Mouse (Mus musculus) forebrain, embryonic 15.5 days (tissue): ENCODE measurements at regions not wholly inside any gene's neighbourhood (a gene's known extent, or its start where the extent isn't known, plus 50 kb on each side); places are given as distances from the start of the nearest gene placed in this dataset.
"Not testable (repeated sequence)": the region's sequence is repeated elsewhere in the genome, so short reads cannot be mapped to it uniquely, and the experiment has no call there.

ENCODE experiments used
- ATAC-seq: fragments of 200-750 bp; cut with Nextera tagmentation; replicated peaks from 2 replicates; pipeline ENCODE4 v1.8.0; 2017; ENCODE audit warnings: mild to moderate bottlenecking, moderate TSS enrichment, moderate library complexity
- H3K27ac ChIP-seq: fragments of 300-500 bp; sonication (generic); replicated peaks from 2 replicates; pipeline ENCODE4 v1.5.1; 2015; ENCODE audit warnings: mild to moderate bottlenecking, inconsistent platforms
- H3K27me3 ChIP-seq: fragments of 300-500 bp; sonication (generic); 2 replicates; pipeline ENCODE4 v1.6.1; 2015; ENCODE audit warnings: inconsistent platforms
- H3K36me3 ChIP-seq: fragments of 300-500 bp; sonication (generic); 2 replicates; pipeline ENCODE4 v1.6.1; 2015; ENCODE audit warnings: mild to moderate bottlenecking, inconsistent platforms
- H3K4me1 ChIP-seq: fragments of 300-500 bp; sonication (generic); 2 replicates; pipeline ENCODE4 v1.6.1; 2015; ENCODE audit warnings: inconsistent platforms
- H3K4me2 ChIP-seq: fragments of 300-500 bp; sonication (generic); replicated peaks from 2 replicates; pipeline ENCODE4 v1.6.1; 2015; ENCODE audit warnings: mild to moderate bottlenecking, inconsistent platforms
- H3K4me3 ChIP-seq: fragments of 300-500 bp; sonication (generic); 2 replicates; pipeline ENCODE4 v1.5.1; 2015; ENCODE audit warnings: mild to moderate bottlenecking, inconsistent platforms
- H3K9ac ChIP-seq: fragments of 300-500 bp; sonication (generic); replicated peaks from 2 replicates; pipeline ENCODE4 v1.6.1; 2015; ENCODE audit warnings: mild to moderate bottlenecking, inconsistent platforms
- H3K9me3 ChIP-seq: fragments of 300-500 bp; sonication (generic); 2 replicates; pipeline ENCODE4 v1.6.1; 2016; ENCODE audit warnings: inconsistent platforms
- WGBS: fragments of 180-500 bp; shearing (Covaris S2); methylation state at CpG from one replicate; pipeline ENCODE4 v1.1.7; 2015; ENCODE audit warnings: mixed read lengths; 5-methylcytosine and 5-hydroxymethylcytosine counted together

- Histone ChIP-seq H3K4me2 (no peak overlapping the region), H3K4me1 (no peaks in the 10 kb centered on the region), H3K27me3 (no peaks in the 10 kb centered on the region), H3K9me3 (no peaks in the 10 kb centered on the region), H3K36me3 (no peaks in the 10 kb centered on the region), H3K4me3 (no peak overlapping the region), H3K27ac (no peak overlapping the region), H3K9ac (no peak overlapping the region)
- WGBS, result 35% methylated on average over 3 of the region's 3 CpGs
- no peak for ATAC-seq
Observed at GRCm38 (mm10) chr7:137963470-137964095, 433.9 kb downstream of the Tcerg1l start.

- H3K27ac ChIP-seq, result no peak overlapping the region
- ATAC-seq, result no peak
- H3K27me3 ChIP-seq, result no peaks in the 10 kb centered on the region
- H3K9me3 ChIP-seq, result no peaks in the 10 kb centered on the region
- no peak overlapping the region for H3K4me3 ChIP-seq
- no peak overlapping the region for H3K9ac ChIP-seq
- H3K4me2 ChIP-seq, result no peak overlapping the region
- 93% methylated on average over 5 of the region's 5 CpGs for WGBS
- no peaks in the 10 kb centered on the region for H3K36me3 ChIP-seq
- H3K4me1 ChIP-seq, result no peaks in the 10 kb centered on the region
Observed at GRCm38 (mm10) chr7:137974705-137975104, 422.8 kb downstream of the Tcerg1l start.

GRCm38 (mm10) chr7:137977527-137977926 is 420.0 kb downstream of the Tcerg1l start:
- H3K27me3 ChIP-seq, result no peaks in the 10 kb centered on the region
- no peak for ATAC-seq
- WGBS, result 90% methylated on average over 1 of the region's 1 CpGs

GRCm38 (mm10) chr7:137979361-137979760 is 418.2 kb downstream of the Tcerg1l start:
- H3K4me1 ChIP-seq, result no peaks in the 10 kb centered on the region
- H3K4me3 ChIP-seq, result no peak overlapping the region
- no peak overlapping the region for H3K4me2 ChIP-seq
- H3K9ac ChIP-seq, result no peak overlapping the region
- H3K27ac ChIP-seq, result no peak overlapping the region
- no peaks in the 10 kb centered on the region for H3K9me3 ChIP-seq
- H3K36me3 ChIP-seq, result no peaks in the 10 kb centered on the region
- 84% methylated on average over 4 of the region's 4 CpGs for WGBS
- ATAC-seq, result no peak
- no peaks in the 10 kb centered on the region for H3K27me3 ChIP-seq

More at GRCm38 (mm10) chr7:137977527-137977926, 420.0 kb downstream of the Tcerg1l start:
- no peak overlapping the region for H3K9ac ChIP-seq
- H3K4me1 ChIP-seq, result no peaks in the 10 kb centered on the region
- no peaks in the 10 kb centered on the region for H3K36me3 ChIP-seq
- no peaks in the 10 kb centered on the region for H3K9me3 ChIP-seq
- H3K27ac ChIP-seq, result no peak overlapping the region
- H3K4me2 ChIP-seq, result no peak overlapping the region
- H3K4me3 ChIP-seq, result no peak overlapping the region

GRCm38 (mm10) chr7:138005806-138006205 is 391.7 kb downstream of the Tcerg1l start:
- H3K27ac ChIP-seq, result no peak overlapping the region
- H3K27me3 ChIP-seq, result no peaks in the 10 kb centered on the region
- H3K9ac ChIP-seq, result no peak overlapping the region
- H3K36me3 ChIP-seq, result no peaks in the 10 kb centered on the region
- WGBS, result 43% methylated on average over 3 of the region's 3 CpGs
- H3K4me1 ChIP-seq, result peaks cover 20% of the 10 kb centered on the region
- ATAC-seq, result no peak
- H3K4me2 ChIP-seq, result no peak overlapping the region
- H3K9me3 ChIP-seq, result no peaks in the 10 kb centered on the region
- no peak overlapping the region for H3K4me3 ChIP-seq

- Histone ChIP-seq H3K27ac (no peak overlapping the region), H3K4me2 (no peak overlapping the region), H3K27me3 (no peaks in the 10 kb centered on the region), H3K36me3 (no peaks in the 10 kb centered on the region), H3K9ac (no peak overlapping the region), H3K4me3 (no peak overlapping the region), H3K9me3 (no peaks in the 10 kb centered on the region), H3K4me1 (peaks cover 20% of the 10 kb centered on the region)
- ATAC-seq, result no peak
- 52% methylated on average over 3 of the region's 3 CpGs for WGBS
Observed at GRCm38 (mm10) chr7:138006971-138007370, 390.6 kb downstream of the Tcerg1l start.

GRCm38 (mm10) chr7:138008601-138009000 is 388.9 kb downstream of the Tcerg1l start:
- H3K27me3 ChIP-seq, result no peaks in the 10 kb centered on the region
- no peak for ATAC-seq
- H3K27ac ChIP-seq, result no peak overlapping the region
- no peak overlapping the region for H3K4me2 ChIP-seq
- H3K4me1 ChIP-seq, result peaks cover 20% of the 10 kb centered on the region
- no peak overlapping the region for H3K4me3 ChIP-seq
- no peaks in the 10 kb centered on the region for H3K9me3 ChIP-seq
- H3K9ac ChIP-seq, result no peak overlapping the region
- WGBS, result 11% methylated on average over 3 of the region's 3 CpGs
- H3K36me3 ChIP-seq, result no peaks in the 10 kb centered on the region

- H3K4me3 ChIP-seq, result not testable (repeated sequence)
Observed at GRCm38 (mm10) chr7:138024021-138024420, 373.5 kb downstream of the Tcerg1l start.

GRCm38 (mm10) chr7:138051696-138052095 is 345.8 kb downstream of the Tcerg1l start:
- H3K4me3 ChIP-seq, result no peak overlapping the region
- no peaks in the 10 kb centered on the region for H3K4me1 ChIP-seq
- no peaks in the 10 kb centered on the region for H3K27me3 ChIP-seq
- 73% methylated on average over 2 of the region's 2 CpGs for WGBS
- H3K36me3 ChIP-seq, result no peaks in the 10 kb centered on the region
- no peak for ATAC-seq
- no peaks in the 10 kb centered on the region for H3K9me3 ChIP-seq
- no peak overlapping the region for H3K4me2 ChIP-seq
- no peak overlapping the region for H3K9ac ChIP-seq
- H3K27ac ChIP-seq, result no peak overlapping the region

More at GRCm38 (mm10) chr7:138024021-138024420, 373.5 kb downstream of the Tcerg1l start:
- not testable (repeated sequence) for H3K27ac ChIP-seq, H3K4me1 ChIP-seq, H3K36me3 ChIP-seq, H3K27me3 ChIP-seq, H3K9me3 ChIP-seq, H3K4me2 ChIP-seq, ATAC-seq, H3K9ac ChIP-seq
- WGBS, result 92% methylated on average over 1 of the region's 1 CpGs

GRCm38 (mm10) chr7:138054756-138055155 is 342.8 kb downstream of the Tcerg1l start:
- H3K4me1 ChIP-seq, result no peaks in the 10 kb centered on the region
- H3K27ac ChIP-seq, result no peak overlapping the region
- no peak overlapping the region for H3K4me2 ChIP-seq
- no peaks in the 10 kb centered on the region for H3K9me3 ChIP-seq
- no peaks in the 10 kb centered on the region for H3K36me3 ChIP-seq
- H3K4me3 ChIP-seq, result no peak overlapping the region
- no peaks in the 10 kb centered on the region for H3K27me3 ChIP-seq
- no peak overlapping the region for H3K9ac ChIP-seq
- WGBS, result 85% methylated on average over 8 of the region's 8 CpGs
- no peak for ATAC-seq

GRCm38 (mm10) chr7:138061116-138061515 is 336.4 kb downstream of the Tcerg1l start:
- no peaks in the 10 kb centered on the region for H3K36me3 ChIP-seq
- no peaks in the 10 kb centered on the region for H3K4me1 ChIP-seq
- H3K27ac ChIP-seq, result no peak overlapping the region
- no peak overlapping the region for H3K4me2 ChIP-seq
- 42% methylated on average over 7 of the region's 7 CpGs for WGBS
- ATAC-seq, result no peak
- no peaks in the 10 kb centered on the region for H3K27me3 ChIP-seq
- H3K9me3 ChIP-seq, result no peaks in the 10 kb centered on the region
- H3K9ac ChIP-seq, result no peak overlapping the region
- H3K4me3 ChIP-seq, result no peak overlapping the region

- Histone ChIP-seq H3K27me3 (no peaks in the 10 kb centered on the region), H3K4me1 (no peaks in the 10 kb centered on the region), H3K9ac (no peak overlapping the region), H3K9me3 (no peaks in the 10 kb centered on the region), H3K27ac (no peak overlapping the region), H3K36me3 (no peaks in the 10 kb centered on the region), H3K4me3 (no peak overlapping the region), H3K4me2 (no peak overlapping the region)
- WGBS, result 72% methylated on average over 4 of the region's 4 CpGs
- no peak for ATAC-seq
Observed at GRCm38 (mm10) chr7:138066921-138067320, 330.6 kb downstream of the Tcerg1l start.

- no peak overlapping the region for H3K4me2 ChIP-seq
- H3K27me3 ChIP-seq, result no peaks in the 10 kb centered on the region
- WGBS, result 64% methylated on average over 3 of the region's 3 CpGs
- no peaks in the 10 kb centered on the region for H3K4me1 ChIP-seq
- H3K9me3 ChIP-seq, result no peaks in the 10 kb centered on the region
- no peaks in the 10 kb centered on the region for H3K36me3 ChIP-seq
- no peak for ATAC-seq
- H3K4me3 ChIP-seq, result no peak overlapping the region
- H3K9ac ChIP-seq, result no peak overlapping the region
- no peak overlapping the region for H3K27ac ChIP-seq
Observed at GRCm38 (mm10) chr7:138075231-138075630, 322.3 kb downstream of the Tcerg1l start.
